Mouse (Mus musculus) C2C12 (cell line): Measurements from ENCODE around the gene Sox8. TPM values are rescaled to one million over a fixed set of nuclear protein-coding genes. Genes with fewer than 3 reads are reported as not detected.

Source experiments
- H3K27me3 ChIP-seq: one replicate; pipeline ENCODE4 v1.6.1; 2011; ENCODE audit not compliant: control insufficient read depth, insufficient read depth, insufficient read length
- H3K36me3 ChIP-seq: one replicate; pipeline ENCODE4 v1.6.1; 2011; ENCODE audit not compliant: control insufficient read depth, insufficient read depth
- H3K4me3 ChIP-seq: one replicate; pipeline ENCODE4 v1.5.1; 2011; ENCODE audit warnings: mild to moderate bottlenecking, control low read depth; ENCODE audit not compliant: poor library complexity, insufficient read depth, severe bottlenecking
- H3K79me2 ChIP-seq: one replicate; pipeline ENCODE4 v1.6.1; 2011; ENCODE audit not compliant: control insufficient read depth, insufficient read depth
- H3K79me3 ChIP-seq: one replicate; pipeline ENCODE4 v1.6.1; 2011; ENCODE audit warnings: low read depth, control low read depth
- H3ac ChIP-seq: one replicate; pipeline ENCODE3; 2011; ENCODE audit warnings: low read depth; ENCODE audit not compliant: control insufficient read depth, insufficient read length
- CEBPB ChIP-seq: IDR thresholded peaks from one replicate; pipeline ENCODE4 v1.6.1; 2011; ENCODE audit warnings: low read depth, mild to moderate bottlenecking, control low read depth, moderate library complexity
- CTCF ChIP-seq: IDR thresholded peaks from one replicate; pipeline ENCODE4 v1.5.1; 2011; ENCODE audit not compliant: control insufficient read depth, insufficient read depth, insufficient read length
- FOSL1 ChIP-seq: IDR thresholded peaks from one replicate; pipeline ENCODE4 v1.8.0; 2011; ENCODE audit warnings: mild to moderate bottlenecking, low read length; ENCODE audit not compliant: poor library complexity, insufficient read depth, severe bottlenecking
- MAX ChIP-seq: IDR thresholded peaks from one replicate; pipeline ENCODE4 v1.6.1; 2011; ENCODE audit warnings: mild to moderate bottlenecking, control low read depth
- MYOD1 ChIP-seq: IDR thresholded peaks from one replicate; pipeline ENCODE4 v1.6.1; 2011; ENCODE audit warnings: low read depth; ENCODE audit not compliant: control insufficient read depth, insufficient read length
- MYOG ChIP-seq: IDR thresholded peaks from one replicate; pipeline ENCODE4 v1.6.1; 2011; ENCODE audit not compliant: control insufficient read depth, insufficient read length; ENCODE audit errors: extremely low read depth
- USF1 ChIP-seq: IDR thresholded peaks from one replicate; pipeline ENCODE4 v1.6.1; 2011; ENCODE audit warnings: low read depth, mild to moderate bottlenecking, control low read depth, moderate library complexity
- polyA plus RNA-seq: library from polyadenylated mRNA; unstranded; fragments of >200 nt; fragmentation: generic; extraction: Trizol; gene quantifications from one replicate; pipeline ENCODE4 v1.2.1, GENCODE M21; 2012; ENCODE audit warnings: missing spikeins

The Sox8 gene
- polyA plus RNA-seq, 1 experiment: 0.99 TPM

- TF ChIP-seq CTCF: no peak
- TF ChIP-seq FOSL1: no peak
- TF ChIP-seq USF1: no peak
- no peak for TF ChIP-seq CEBPB
- no peak for TF ChIP-seq MYOD1
- no peak for TF ChIP-seq MYOG
- TF ChIP-seq MAX: no peak
- Histone ChIP-seq H3K36me3 (no peaks in the 10 kb centered on the region), H3ac (no peak overlapping the region), H3K79me2 (no peaks in the 10 kb centered on the region), H3K4me3 (no peak overlapping the region), H3K79me3 (no peaks in the 10 kb centered on the region), H3K27me3 (no peaks in the 10 kb centered on the region)
Measured at GRCm38 (mm10) chr17:25577263-25577662, 6.8 kb upstream of the Sox8 start.

- H3K36me3 ChIP-seq: no peaks in the 10 kb centered on the region
- H3K27me3 ChIP-seq: no peaks in the 10 kb centered on the region
- no peaks in the 10 kb centered on the region for H3K79me3 ChIP-seq
- no peak for TF ChIP-seq CTCF
- no peak for TF ChIP-seq MYOG
- peak; percentile 30 for TF ChIP-seq USF1
- TF ChIP-seq FOSL1: no peak
- no peak for TF ChIP-seq MAX
- peak; percentile 77 for TF ChIP-seq MYOD1
- no peak for TF ChIP-seq CEBPB
- H3ac ChIP-seq: no peak overlapping the region
- no peak overlapping the region for H3K4me3 ChIP-seq
- no peaks in the 10 kb centered on the region for H3K79me2 ChIP-seq
Measured at GRCm38 (mm10) chr17:25576034-25576433, 5.5 kb upstream of the Sox8 start.

GRCm38 (mm10) chr17:25575208-25575971 is 4.9 kb upstream of the Sox8 start:
- H3K79me2 ChIP-seq: no peaks in the 10 kb centered on the region
- TF ChIP-seq USF1: no peak
- peak; percentile 100 for TF ChIP-seq MYOD1
- no peak overlapping the region for H3ac ChIP-seq
- no peaks in the 10 kb centered on the region for H3K27me3 ChIP-seq
- H3K79me3 ChIP-seq: no peaks in the 10 kb centered on the region
- H3K4me3 ChIP-seq: no peak overlapping the region
- no peaks in the 10 kb centered on the region for H3K36me3 ChIP-seq

GRCm38 (mm10) chr17:25571453-25571820 is 951 bp upstream of the Sox8 start:
- no peak overlapping the region for H3K4me3 ChIP-seq
- no peaks in the 10 kb centered on the region for H3K79me3 ChIP-seq
- TF ChIP-seq CEBPB: no peak
- no peak for TF ChIP-seq MYOD1
- no peak for TF ChIP-seq CTCF
- no peak for TF ChIP-seq USF1
- TF ChIP-seq FOSL1: no peak
- no peak for TF ChIP-seq MYOG
- no peak for TF ChIP-seq MAX
- H3ac ChIP-seq: no peak overlapping the region
- H3K79me2 ChIP-seq: no peaks in the 10 kb centered on the region
- H3K36me3 ChIP-seq: no peaks in the 10 kb centered on the region
- H3K27me3 ChIP-seq: no peaks in the 10 kb centered on the region

- H3K79me2 ChIP-seq: no peaks in the 10 kb centered on the region
- H3K36me3 ChIP-seq: no peaks in the 10 kb centered on the region
- H3K79me3 ChIP-seq: no peaks in the 10 kb centered on the region
- TF ChIP-seq CEBPB: no peak
- TF ChIP-seq USF1: no peak
- no peak for TF ChIP-seq CTCF
- TF ChIP-seq MYOG: no peak
- no peak for TF ChIP-seq FOSL1
- TF ChIP-seq MAX: no peak
- TF ChIP-seq MYOD1: no peak
- peak overlapping the region; percentile 43 for H3ac ChIP-seq
- no peak overlapping the region for H3K4me3 ChIP-seq
- H3K27me3 ChIP-seq: no peaks in the 10 kb centered on the region
Measured at GRCm38 (mm10) chr17:25569833-25570647, 446 bp downstream of the Sox8 start.

- Histone ChIP-seq H3K79me2 (no peaks in the 10 kb centered on the region), H3ac (no peak overlapping the region), H3K27me3 (no peaks in the 10 kb centered on the region), H3K79me3 (no peaks in the 10 kb centered on the region), H3K36me3 (no peaks in the 10 kb centered on the region), H3K4me3 (no peak overlapping the region)
- TF ChIP-seq MYOD1 (no peak), USF1 (no peak), CEBPB (no peak), MAX (no peak), CTCF (no peak), FOSL1 (no peak), MYOG (no peak)
Measured at GRCm38 (mm10) chr17:25568880-25569279, 1.6 kb downstream of the Sox8 start.
